Mouse (Mus musculus) gastrocnemius, postnatal 10 days (tissue): ENCODE results near the gene Tmem178. TPM values are rescaled to one million over a fixed set of nuclear protein-coding genes. Genes with fewer than 3 reads are reported as not detected.

ENCODE experiments used
- total RNA-seq, 2 experiments: library from RNA; stranded (reverse); gene quantifications; 2 replicates each; pipeline ENCODE4 v1.2.3; 2021

Tmem178 gene
- total RNA-seq, 2 experiments from 2014 or later = 1.6 to 1.7 TPM

Other genes starting within 250 kb of the Tmem178 start
- gene Map4k3, start 216.1 kb upstream of the Tmem178 start, total RNA-seq = 10 to 100 TPM; 21.8 to 28.5 TPM
- 1 to 10 TPM; 4.5 to 4.8 TPM for gene Thumpd2, start 120.5 kb downstream of the Tmem178 start, total RNA-seq